Mouse (Mus musculus): ENCODE measurements around the gene Unc80. TPM values are rescaled to one million over a fixed set of nuclear protein-coding genes. Genes with fewer than 3 reads are reported as not detected.

Unc80 gene
- total RNA-seq (2021) = under 1 TPM; 0.10 to 0.18 TPM
- long read RNA-seq, experiment 1 = 0 reads
- long read RNA-seq, experiment 2 = 0 reads

DNA sequence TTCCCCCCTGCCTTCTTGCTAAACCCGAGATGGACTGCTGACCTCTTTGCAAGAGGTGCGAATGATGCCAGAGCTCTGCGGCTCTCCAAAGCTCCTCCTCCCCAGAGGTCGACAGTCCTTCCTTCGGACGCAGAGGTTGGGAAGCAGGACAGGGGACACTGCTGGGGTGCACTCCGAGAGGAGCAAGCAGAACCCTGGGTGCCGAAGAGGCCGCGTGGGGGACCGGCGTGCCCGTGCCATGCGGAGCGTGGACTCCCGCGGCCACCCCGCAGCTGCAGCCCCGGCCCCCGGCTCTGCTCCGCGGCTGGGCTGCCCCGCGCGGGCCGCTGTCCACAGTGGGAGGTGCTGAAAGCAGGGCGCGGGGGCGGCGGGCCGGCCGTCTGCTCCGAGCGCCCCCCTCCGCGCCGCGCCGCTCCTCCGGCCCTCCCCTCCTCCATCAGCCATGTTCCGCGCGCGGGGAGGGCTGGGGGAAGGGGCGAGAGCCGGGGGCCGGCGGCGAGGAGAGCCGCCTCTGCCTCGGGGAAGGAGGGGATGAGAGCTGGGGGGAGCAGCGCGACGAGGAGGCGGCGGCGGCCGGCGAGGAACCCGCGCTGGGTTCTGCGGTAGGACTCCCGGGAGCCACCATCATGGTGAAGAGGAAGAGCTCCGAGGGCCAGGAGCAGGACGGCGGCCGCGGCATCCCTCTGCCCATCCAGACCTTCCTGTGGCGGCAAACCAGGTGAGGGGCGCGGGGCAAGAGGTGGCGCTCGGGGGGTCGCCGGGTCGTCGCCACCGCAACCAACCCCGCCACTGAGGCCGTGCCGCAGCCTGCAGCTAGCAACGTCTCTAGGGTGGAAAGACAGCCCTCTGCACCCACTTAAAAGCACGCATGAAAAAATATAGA is at the start of gene Unc80:
Gene Unc80 (plus strand): TSS at position 547 of the 883 bp plus-strand sequence.
- peak; percentile 20 to 26 for DNase-seq

DNA sequence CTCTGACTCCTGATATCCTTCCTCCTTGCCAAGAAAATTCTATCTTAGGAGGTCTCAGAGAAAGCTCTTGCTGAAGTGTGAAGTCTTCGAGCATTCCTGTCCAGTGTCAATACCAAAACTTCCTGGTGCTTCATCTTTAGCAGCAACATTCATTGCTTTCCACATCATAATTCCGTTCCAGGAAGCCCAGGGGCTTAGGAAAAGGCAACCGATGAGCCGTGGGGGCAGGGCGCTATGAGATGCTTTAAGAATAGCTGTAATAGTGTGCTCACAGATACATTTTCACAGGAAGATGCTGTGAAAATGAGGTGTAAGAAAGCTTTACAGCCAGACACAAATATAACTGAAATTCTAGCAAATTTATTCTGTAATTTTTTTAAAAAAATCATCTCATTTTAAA is 42.1 kb upstream of the Unc80 start:
- no peak for DNase-seq

DNA sequence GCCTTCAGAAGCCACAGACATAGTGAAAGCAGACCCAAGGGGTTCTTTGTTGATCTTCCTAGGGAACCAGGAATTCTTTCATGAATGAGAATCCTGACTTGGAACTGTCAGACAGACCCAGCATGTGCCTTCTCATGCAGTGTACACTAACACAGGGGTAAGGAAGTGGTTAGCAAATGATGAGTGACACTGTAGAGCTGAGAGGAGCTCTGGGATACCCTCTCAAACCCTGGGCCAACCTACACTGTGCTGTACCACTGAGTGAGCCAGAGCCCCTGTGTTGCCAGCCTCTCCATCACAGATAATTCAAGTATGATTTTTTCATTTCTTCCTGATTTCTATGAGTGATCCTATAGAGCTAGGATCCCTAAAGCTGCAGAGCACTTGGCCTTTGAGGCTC is 37.2 kb upstream of the Unc80 start:
- no peak for DNase-seq

DNA sequence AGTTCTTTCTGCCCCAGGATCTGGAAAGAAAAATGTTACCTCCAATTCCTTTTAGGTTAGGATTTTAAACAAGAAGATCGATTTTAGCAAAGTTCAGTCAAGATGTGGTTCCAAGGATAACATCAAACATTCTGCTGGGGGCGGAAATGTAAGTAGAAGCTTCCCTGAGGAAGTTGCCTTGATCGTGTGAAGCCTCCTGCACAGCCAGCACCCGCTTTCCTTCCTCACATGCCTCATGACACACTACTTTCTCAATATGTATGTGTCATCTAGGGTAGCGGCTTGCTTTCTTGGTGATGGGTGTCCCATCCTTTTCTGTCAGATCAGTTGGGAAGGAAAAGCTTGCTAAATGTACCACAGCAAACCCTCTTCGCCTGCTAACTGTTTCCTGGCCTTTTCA is 36.7 kb upstream of the Unc80 start:
- DNase-seq = no peak

DNA sequence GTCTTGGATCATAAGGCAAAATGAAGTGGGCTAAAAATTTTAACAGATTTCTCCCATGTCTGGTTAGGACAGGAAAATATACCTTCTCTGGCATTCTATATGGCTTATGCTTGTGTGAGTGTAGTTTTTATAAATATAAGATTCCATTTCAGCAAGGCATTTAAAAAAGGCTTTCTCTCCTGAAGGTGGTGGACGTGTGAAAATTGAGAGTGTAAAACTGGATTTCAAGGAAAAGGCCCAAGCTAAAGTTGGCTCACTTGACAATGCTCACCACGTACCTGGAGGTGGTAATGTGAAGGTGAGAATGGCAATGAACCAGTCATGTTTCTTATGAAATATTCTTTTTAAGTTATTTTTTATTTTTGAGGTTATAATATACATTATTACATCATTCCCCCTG is 30.1 kb upstream of the Unc80 start:
- no peak for DNase-seq

DNA sequence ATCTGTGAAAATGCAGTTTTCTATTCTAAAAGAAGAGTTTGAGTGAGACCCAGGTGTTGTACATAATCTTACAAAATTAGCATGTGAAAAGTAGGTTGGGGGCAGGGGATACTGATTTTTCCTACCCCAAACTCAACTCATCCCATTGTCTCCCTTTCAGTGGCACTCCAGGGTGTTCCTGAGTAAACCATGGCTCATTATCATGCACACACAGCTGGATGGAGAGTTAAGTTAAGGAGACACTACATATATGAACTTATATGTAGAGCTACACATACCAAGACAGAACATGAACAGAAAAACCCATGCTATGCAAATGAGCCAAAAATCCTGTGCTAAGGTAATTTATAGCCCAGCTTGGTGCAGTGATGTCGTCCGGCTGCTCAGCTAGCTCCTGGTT is 25.2 kb upstream of the Unc80 start:
- DNase-seq = no peak

DNA sequence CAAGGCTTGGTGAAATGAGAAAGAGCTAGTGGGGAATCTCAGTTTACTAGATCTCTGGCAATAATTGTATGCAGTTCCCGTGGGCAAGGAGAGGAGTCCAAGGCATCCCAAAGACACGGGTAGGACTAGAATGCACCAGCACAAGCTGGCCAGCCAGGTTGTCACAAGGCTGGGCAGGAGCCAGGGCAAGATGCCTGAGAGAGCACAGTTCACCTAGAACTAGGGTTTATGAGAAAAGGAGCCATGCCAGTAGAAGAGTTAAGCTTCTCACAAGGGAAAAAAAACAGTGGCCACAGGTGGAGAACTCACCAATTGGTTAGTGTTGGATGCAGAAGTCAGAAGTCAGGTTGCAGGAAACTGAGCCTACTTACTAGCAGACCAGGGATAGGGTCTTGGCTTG is 18.7 kb upstream of the Unc80 start:
- peak; percentile 4 to 6 for DNase-seq

DNA sequence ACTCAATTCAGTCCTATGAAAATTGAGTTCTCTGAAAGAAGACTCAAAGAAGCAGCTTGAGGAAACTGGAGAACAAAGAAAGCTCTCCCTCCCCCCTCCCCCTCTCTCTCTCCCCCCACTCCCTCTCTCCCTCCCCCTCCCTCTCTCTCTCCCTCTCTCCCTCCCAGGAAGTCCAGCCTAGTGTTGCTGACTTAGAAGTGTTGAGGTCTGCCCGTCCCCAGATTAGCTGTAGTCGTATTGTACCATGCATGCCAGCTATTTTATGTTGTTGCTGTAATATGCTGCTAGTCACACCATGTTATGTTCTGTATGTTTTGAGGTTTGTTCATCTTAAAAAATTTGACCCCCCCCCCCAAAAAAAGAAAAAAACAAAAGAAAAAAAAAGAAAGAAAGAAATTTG is 11.6 kb upstream of the Unc80 start:
- DNase-seq = no peak

DNA sequence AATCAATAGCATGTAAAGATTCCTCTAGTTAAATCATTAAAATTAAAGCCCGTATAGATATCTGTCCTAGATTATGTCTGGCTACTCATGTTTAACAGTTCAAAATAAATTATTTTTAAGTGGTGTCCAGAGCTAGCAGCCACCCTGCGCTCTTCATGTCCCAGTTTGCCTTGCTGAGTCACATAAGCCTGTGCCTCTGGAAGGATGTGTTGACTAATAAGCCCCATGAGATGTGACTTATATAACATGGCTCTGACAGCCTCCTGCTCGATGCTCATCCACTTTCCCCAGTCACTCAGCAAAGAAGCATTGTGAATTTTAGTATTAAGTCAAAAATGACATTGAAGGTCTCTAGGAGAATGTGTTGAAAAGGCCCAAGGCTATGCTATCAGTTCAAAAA is 10.4 kb upstream of the Unc80 start:
- DNase-seq = no peak

DNA sequence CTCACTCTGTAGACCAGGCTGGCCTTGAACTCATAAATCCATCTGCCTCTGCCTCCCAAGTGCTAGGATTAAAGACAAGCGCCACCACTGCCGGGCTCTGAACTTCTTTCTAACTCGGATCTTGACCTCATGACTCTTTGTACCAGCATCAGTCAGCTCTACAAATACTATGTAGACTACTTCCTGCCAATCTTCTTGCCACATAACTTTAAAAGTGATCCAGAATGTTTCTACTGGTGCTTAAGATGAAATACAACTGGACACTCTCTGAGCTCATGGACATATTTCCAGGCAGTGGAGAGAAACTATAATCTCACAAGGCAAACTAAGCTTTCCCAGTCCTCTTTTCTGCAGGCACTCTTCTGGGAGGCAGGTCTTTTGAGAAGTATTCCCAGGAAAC is 8.8 kb upstream of the Unc80 start:
- no peak for DNase-seq

DNA sequence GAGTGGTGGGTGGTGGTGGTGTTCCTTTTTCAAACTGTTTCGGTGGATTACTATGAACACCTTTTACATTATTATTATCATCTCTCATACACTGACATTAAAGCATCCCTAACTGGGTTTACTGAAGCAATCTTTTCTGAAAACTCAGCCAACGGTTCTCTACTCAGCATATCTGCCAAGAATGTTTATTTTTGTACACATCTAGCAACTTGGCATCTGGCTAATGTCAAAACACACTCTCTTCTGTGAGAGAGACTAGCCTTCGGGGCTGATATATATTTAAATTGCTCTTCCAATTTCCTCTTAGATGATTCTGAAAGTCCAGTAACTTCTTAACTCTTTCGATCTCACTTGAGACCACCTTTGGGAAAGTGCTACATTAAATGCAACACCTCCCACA is 7.3 kb upstream of the Unc80 start:
- DNase-seq = peak; percentile 8 to 15

DNA sequence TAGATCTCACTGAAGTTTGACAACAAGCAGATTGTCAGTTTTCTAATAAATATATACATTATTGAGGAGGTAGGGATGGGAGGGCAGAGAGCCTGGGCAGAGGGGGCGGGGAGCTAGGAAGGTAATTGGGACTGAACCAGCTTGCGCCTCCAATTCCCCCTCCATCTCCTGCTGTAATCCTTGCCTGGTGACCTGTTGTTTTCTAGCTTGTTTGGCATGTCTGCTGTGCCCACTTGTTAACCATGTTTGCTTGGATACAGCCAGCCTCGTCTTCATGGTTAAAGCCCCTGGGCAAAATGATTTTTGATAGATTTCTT is 495 bp downstream of the Unc80 start:
- no peak for DNase-seq

DNA sequence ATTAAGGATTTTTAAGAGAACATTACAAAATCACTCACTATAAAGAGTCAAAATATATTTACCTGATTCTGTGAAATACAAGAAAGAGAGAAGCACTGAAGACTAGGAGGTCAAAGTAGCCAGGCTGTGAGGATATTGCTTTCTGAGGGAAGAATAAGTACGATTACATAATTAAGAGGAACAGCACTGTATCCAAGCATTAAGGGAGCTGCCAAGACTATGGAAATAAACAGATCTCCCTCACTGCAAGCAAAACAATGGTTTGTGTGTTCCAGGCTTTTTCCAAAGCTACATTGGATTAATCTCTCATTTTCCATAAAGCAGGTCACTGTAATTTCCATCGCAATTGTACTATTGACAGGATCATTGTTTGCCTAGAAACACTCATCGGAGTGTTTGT is 14.6 kb downstream of the Unc80 start:
- no peak for DNase-seq

DNA sequence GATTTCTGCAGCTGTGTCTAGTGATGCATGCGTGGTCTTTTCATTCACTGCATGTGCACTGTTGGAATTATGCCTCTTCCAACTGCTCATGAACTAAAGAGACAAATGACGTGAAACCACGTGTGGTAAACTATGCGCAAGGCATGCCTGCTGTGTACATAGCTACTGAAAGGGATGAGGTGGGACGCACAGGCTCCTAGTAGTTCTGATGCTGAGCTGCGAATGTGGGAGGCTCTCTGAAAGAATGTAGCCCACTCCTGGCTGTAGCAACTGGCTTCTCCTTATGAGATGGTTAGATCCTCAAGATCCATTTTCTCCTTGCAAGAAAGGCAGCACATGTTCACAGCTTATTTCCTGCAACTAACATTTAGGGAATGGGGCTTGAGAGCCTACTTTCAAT is 24.9 kb downstream of the Unc80 start:
- DNase-seq = no peak

DNA sequence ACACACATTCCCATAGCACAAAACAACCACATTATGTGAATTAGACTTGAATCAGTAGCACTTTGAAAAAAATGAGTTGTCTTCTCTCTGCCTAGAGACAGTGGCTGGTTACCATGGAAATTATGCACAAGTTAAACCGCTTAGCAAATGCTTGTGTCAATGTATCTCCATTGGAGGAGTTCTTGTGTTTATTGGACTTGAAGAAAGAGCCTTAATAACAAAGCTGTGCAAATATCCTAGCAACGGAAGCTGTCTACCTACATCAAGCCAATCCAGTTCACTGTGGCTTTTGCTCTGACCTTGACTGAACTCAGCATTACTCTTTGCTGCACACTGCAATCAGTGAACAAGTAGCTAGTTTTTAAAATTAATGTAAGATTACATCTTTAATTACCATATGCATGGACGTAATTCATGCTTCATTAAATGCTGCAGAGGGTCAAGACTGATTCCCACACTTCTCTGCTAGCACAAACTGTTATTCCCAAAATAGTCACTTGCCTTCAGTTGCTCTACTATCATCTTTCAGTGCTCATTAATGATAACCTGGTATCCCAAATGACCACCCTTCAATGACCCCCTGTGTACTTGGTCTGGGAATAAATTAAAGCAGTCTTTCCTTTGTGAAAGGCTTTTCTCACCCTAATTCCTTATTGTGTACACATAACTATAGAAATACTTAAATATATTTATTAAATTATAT is 27.3 kb downstream of the Unc80 start:
- no peak for DNase-seq

DNA sequence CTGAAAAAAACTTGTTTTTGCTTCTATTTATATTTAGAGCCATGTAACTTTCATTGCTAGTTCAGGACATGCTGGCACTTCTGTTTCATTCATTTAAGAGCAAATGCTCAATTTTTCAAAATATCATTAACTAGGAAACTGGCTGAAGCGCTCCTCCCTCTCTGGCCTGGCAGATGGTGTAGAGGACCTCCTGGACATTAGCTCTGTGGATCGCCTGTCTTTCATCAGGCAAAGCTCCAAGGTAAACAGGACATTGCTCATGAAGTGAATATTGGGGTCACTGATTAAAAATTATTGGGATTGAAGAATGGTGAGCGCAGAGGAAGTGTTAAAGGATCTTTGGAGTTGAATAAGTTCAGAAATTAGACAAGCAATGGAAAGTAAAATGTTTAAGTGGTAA is 82.6 kb downstream of the Unc80 start:
- DNase-seq = no peak

DNA sequence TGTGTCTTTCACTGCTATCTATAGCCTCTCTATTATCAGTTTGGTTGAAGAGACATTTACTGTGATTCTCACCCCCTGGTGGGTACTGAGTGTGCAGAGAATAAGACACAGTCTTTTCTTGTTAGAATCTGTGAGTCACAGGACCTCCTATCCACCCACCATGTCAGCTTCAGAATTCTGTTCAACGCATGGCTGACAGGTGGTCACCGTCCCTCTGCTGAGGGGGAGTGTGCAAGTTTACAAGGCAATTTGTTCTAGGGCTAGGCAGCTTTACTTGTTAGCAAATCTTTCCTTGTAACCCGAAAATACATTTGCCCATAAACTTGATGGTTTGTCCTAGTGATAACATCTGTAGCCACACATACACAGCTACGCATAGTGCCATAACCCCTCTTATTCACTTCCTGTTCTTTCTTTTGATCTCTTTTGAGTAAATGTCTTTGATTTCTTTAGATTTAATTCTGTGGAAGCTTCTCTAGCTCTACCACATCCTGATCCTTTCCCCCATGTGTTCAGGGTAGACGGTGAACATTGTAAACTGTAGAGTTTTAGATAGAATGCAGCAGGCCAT is 84.3 kb downstream of the Unc80 start:
- no peak for DNase-seq

DNA sequence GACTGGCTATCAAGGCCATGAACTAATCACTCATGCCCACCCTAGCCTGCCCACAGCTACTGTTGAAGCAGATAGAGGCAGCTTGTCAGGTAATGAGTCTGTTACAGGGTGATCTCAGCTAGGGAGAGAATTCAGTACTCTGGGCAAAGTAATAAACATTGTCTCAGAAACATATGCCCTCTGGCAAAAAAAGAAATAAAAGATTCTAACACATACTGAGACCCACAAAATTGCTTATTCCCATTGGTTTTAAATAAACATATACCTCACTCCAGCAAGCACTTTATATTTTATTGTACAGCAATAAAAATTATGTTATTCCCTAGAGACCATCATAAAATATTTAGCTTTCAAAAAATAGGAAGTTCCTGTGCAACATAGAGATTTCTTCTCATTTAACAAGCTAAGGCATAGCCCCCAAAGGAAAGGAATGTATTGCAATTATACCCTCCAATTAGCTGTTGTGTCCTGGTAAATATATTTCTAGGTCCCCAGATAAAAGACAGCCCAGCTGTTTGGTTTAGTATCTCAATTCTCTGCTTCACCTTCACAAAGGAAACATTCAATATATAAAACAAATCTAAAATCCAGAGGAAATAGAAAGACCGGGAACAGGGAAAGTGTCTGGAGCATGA is 93.6 kb downstream of the Unc80 start:
- DNase-seq = no peak

DNA sequence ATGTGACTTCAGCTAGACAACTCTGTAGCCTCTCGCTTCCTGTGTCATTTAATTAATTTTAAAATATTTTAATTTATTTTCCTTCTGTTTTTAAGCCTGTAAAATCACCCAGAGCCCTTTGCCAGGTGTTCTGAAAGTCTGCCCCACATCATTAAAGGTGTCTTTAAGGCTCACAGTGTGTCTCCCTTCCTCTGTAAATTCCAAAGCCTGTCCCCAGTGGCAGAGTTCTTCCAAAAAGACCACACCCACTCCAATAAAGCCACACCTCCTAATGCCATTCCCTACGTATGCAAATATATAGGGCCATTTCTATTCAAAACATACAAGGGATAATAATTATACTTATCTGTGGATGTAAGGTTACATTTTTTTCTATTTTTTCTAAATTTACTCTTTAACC is 94.2 kb downstream of the Unc80 start:
- no peak for DNase-seq

DNA sequence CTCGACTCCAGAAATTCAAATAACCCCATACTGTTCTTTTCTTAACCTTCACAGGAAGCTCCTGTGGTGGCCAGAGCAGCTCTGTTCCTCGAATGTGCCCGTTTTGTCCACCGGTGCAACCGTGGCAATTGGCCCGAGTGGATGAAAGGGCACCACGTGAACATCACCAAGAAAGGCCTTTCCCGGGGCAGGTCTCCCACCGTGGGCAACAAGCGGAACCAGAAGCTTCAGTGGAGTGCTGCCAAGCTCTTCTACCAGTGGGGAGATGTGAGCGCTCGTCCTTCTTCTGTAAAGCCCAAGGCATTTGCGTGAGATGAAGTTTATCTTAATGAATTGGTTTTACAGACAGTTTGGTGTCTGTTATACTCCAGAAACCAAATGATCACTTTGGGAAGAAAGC is 101.6 kb downstream of the Unc80 start:
- DNase-seq = no peak

DNA sequence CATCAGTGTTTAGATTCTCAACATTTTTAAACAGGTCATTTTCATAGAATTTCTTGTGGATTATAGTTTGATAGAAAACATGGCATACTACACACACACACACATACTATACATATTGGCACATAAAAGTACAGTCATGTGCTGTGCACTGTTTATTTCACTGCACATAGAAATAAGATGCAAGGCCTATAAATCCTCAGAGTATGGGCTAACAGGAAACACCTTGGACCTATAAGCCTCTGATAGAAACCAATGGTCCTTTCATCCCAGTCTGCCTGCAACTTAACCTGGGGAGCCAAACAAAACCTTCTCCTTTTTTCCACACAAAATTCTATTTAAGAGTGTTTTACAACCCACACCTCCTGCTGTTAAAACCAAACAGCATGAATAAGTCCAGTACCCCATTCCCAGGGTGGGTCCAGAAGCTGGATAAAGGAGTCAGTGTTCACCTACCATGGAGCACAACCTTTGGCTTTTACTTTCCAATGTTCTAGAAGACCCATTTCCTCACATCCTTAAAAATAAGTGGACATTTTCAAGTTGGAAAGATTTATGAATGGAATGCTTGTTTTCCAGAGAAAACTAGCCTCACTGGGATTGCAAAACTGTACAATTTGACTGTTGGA is 129.1 kb downstream of the Unc80 start:
- no peak for DNase-seq

DNA sequence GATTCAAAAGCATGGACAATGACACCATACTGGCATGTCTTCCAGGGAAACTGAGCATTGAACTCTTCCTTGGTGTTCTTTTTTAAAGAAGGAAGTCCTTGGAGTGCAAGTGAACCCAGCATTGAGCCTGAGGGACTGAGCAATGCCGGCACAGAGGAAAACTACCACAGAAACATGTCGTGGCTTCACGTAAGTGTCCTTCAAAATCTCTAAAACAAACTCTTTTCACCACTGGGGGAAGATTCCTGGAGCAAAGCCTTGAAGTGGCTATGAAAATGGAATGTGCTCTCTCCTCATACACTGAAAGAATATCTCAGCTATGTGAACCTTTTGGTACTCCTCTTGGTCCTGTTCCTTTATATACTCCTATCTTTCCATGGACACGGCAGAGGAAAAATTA is 140.1 kb downstream of the Unc80 start:
- DNase-seq = no peak

DNA sequence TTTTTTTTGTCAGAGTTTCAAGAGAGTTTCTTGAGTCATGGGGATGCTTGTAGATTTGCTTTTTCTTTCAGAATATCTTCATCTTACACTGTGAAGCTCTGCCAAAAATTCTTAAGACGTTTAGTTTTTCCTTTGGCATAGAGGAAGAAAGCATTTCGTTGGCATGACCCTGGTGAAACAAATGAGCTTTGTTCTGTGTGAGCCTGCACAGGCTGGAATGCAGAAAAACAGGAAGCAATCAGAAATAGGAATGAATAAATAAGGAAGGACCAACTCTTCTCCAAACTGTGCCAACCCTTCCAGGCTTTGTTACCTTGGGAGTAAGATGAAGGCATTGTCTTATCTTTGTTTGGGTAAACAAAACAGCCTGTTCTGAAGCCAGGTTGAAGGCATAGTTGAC is 149.0 kb downstream of the Unc80 start:
- no peak for DNase-seq

All from heart, adult 18-20 months (tissue).